17 mouse cellular contexts compared by ENCODE assay signal in genomic region chr2:120117346-120117745, GRCm38 (mm10).
"Had no signal": no experiment of that assay in that cellular context is flagged by ENCODE, and none has a peak within 500 bp of the region (broad histone marks: within the 10 kb centered on the region; RNA-seq: fewer than 3 reads in every experiment).

No protein-coding gene starts in this region.

- H3K36me3 ChIP-seq: kidney, embryonic 15.5 days; limb, embryonic 12.5 days; liver, embryonic 13.5 days; midbrain, embryonic 12.5 days; neural tube, embryonic 13.5 days had no signal

- H3K4me2 ChIP-seq: kidney, embryonic 15.5 days; limb, embryonic 12.5 days; liver, embryonic 13.5 days; midbrain, embryonic 12.5 days; neural tube, embryonic 13.5 days had no signal

- H3K9ac ChIP-seq: kidney, embryonic 15.5 days; limb, embryonic 12.5 days; liver, embryonic 13.5 days; liver, postnatal 0 days; midbrain, embryonic 12.5 days; neural tube, embryonic 13.5 days had no signal

- H3K27ac ChIP-seq: left cerebral cortex, adult 2 months; limb, embryonic 12.5 days; liver, embryonic 13.5 days; midbrain, embryonic 12.5 days; neural tube, embryonic 13.5 days had no signal

- ATAC-seq: liver, postnatal 0 days; midbrain, embryonic 16.5 days had no signal

- H3K9me3 ChIP-seq: kidney, embryonic 15.5 days; limb, embryonic 12.5 days; liver, embryonic 13.5 days; megakaryocyte, embryonic 14.5 days; midbrain, embryonic 12.5 days; neural tube, embryonic 13.5 days had no signal

- H3K4me3 ChIP-seq: kidney, embryonic 15.5 days; left cerebral cortex, adult 2 months; limb, embryonic 12.5 days; liver, embryonic 13.5 days; megakaryocyte, embryonic 14.5 days; midbrain, embryonic 12.5 days; neural tube, embryonic 13.5 days had no signal

- H3K4me1 ChIP-seq: midbrain, embryonic 12.5 days; neural tube, embryonic 13.5 days had no signal

- H3K27me3 ChIP-seq: kidney, embryonic 15.5 days; limb, embryonic 12.5 days; liver, embryonic 13.5 days; megakaryocyte, embryonic 14.5 days; midbrain, embryonic 12.5 days; neural tube, embryonic 13.5 days had no signal

- DNase-seq: kidney, adult 11 months; kidney, postnatal 14 days; liver; liver, embryonic 13.5 days; liver, postnatal 0 days; retina, postnatal 1 day; right cerebral cortex, postnatal 4 days; spleen, adult 18-20 months; thymus, adult 18-20 months; thymus, postnatal 14 days had no signal
